Comparison of ENCODE assay signal across 12 mouse cellular contexts in genomic region chr7:30698589-30698988, GRCm38 (mm10). TPM values are rescaled to one million over a fixed set of nuclear protein-coding genes. Genes with fewer than 3 reads are reported as not detected.
A peak's percentile ranks its signal among the peaks of the same experiment; 100 is the strongest.
DNase-seq lines count a peak whose midpoint lies in the region; ATAC-seq and TF ChIP-seq lines count a peak whose summit lies in the region.
"Had no signal": no experiment of that assay in that cellular context is flagged by ENCODE, and none has a peak within 500 bp of the region (broad histone marks: within the 10 kb centered on the region; RNA-seq: fewer than 3 reads in every experiment).

Gene 2200002J24Rik (plus strand): TSS chr7:30698926.

- no peak for TF ChIP-seq POLR2A in brain, embryonic 14.5 days (IDR thresholded peaks at IDR 0.05; ENCODE audit: borderline replicate concordance, extremely low read depth, insufficient read depth, insufficient read length, poor library complexity, severe bottlenecking)

- ATAC-seq in forebrain, embryonic 14.5 days = no peak
- ATAC-seq in forebrain, embryonic 16.5 days = no peak
- ATAC-seq in liver, embryonic 16.5 days (ENCODE audit: low read depth) = peak; percentile 37; the same call in 1 of the 2 replicates

- no peaks in the 10 kb centered on the region for H3K36me3 ChIP-seq in forebrain, embryonic 14.5 days (ENCODE audit: control insufficient read depth, insufficient read depth, low read length)
- no peaks in the 10 kb centered on the region for H3K36me3 ChIP-seq in forebrain, embryonic 16.5 days (ENCODE audit: control insufficient read depth, insufficient read depth)
- no peaks in the 10 kb centered on the region for H3K36me3 ChIP-seq in liver, embryonic 16.5 days (ENCODE audit: control insufficient read depth, insufficient read depth)
- H3K36me3 ChIP-seq: embryonic facial prominence, embryonic 15.5 days had no signal

- H3K4me1 ChIP-seq in forebrain, embryonic 14.5 days (ENCODE audit: control insufficient read depth, insufficient read depth, low read length) = no peaks in the 10 kb centered on the region
- no peaks in the 10 kb centered on the region for H3K4me1 ChIP-seq in forebrain, embryonic 16.5 days (replicated peaks; ENCODE audit: control insufficient read depth, insufficient read depth, low read length)
- peaks cover 8% of the 10 kb centered on the region for H3K4me1 ChIP-seq in liver, embryonic 16.5 days (ENCODE audit: control insufficient read depth, low read depth, low read length)

- WGBS in forebrain, embryonic 14.5 days = 35% methylated on average over 9 of the region's 9 CpGs
- WGBS in forebrain, embryonic 16.5 days = 45% methylated on average over 9 of the region's 9 CpGs
- WGBS in liver, embryonic 16.5 days (ENCODE audit: insufficient replicate concordance) = 35% methylated on average over 9 of the region's 9 CpGs

- no peak for TF ChIP-seq CTCF in brain, embryonic 14.5 days (IDR thresholded peaks at IDR 0.05; ENCODE audit: borderline replicate concordance, extremely low read depth, insufficient read depth, insufficient read length)

- H3K9ac ChIP-seq in forebrain, embryonic 14.5 days (ENCODE audit: low read length) = no peak within 1 kb of the TSS
- no peak within 1 kb of the TSS for H3K9ac ChIP-seq in forebrain, embryonic 16.5 days (replicated peaks; ENCODE audit: low read depth, low read length)
- H3K9ac ChIP-seq in liver, embryonic 16.5 days (ENCODE audit: low read depth, low read length) = no peak within 1 kb of the TSS
- H3K9ac ChIP-seq: embryonic facial prominence, embryonic 15.5 days had no signal

- no peak within 1 kb of the TSS for H3K27ac ChIP-seq in forebrain, embryonic 14.5 days (ENCODE audit: low read depth, low read length)
- H3K27ac ChIP-seq in forebrain, embryonic 16.5 days (ENCODE audit: low read length) = no peak within 1 kb of the TSS
- no peak within 1 kb of the TSS for H3K27ac ChIP-seq in liver, embryonic 16.5 days (ENCODE audit: low read length)
- H3K27ac ChIP-seq: embryonic facial prominence, embryonic 15.5 days had no signal

- no peaks in the 10 kb centered on the region for H3K9me3 ChIP-seq in forebrain, embryonic 14.5 days (replicated peaks; ENCODE audit: control insufficient read depth, low read length)
- H3K9me3 ChIP-seq in forebrain, embryonic 16.5 days (ENCODE audit: control insufficient read depth, low read length) = no peaks in the 10 kb centered on the region
- no peaks in the 10 kb centered on the region for H3K9me3 ChIP-seq in liver, embryonic 16.5 days (replicated peaks; ENCODE audit: control insufficient read depth, low read length)
- H3K9me3 ChIP-seq: embryonic facial prominence, embryonic 15.5 days had no signal

- H3K4me3 ChIP-seq in forebrain, embryonic 14.5 days (ENCODE audit: low read depth, low read length) = no peak within 1 kb of the TSS
- no peak within 1 kb of the TSS for H3K4me3 ChIP-seq in forebrain, embryonic 16.5 days (replicated peaks; ENCODE audit: low read length)
- no peak within 1 kb of the TSS for H3K4me3 ChIP-seq in liver, embryonic 16.5 days (ENCODE audit: low read depth, low read length)
- H3K4me3 ChIP-seq: embryonic facial prominence, embryonic 15.5 days had no signal

- DNase-seq in forebrain, embryonic 14.5 days (ENCODE audit: low spot score) = peak; percentile 37
- DNase-seq in 3T3-L1 (ENCODE audit: low read depth, low spot score) = peak; percentile 21
- DNase-seq in brain, embryonic 14.5 days (ENCODE audit: low read depth) = peak; percentile 14
- no peak for DNase-seq in neural tube, embryonic 10.5 days (ENCODE audit: extremely low spot score, low spot score)
- no peak for DNase-seq in frontal cortex, postnatal 36 days (ENCODE audit: low spot score in 2 of 2)
- no peak for DNase-seq in left cerebral cortex, postnatal 25 days (ENCODE audit: low spot score in 2 of 2)
- DNase-seq: kidney, adult 18-20 months had no signal

- intact Hi-C loops in left cerebral cortex, postnatal 25 days (cut with DNase I) = no loop called here

- H3K4me2 ChIP-seq in forebrain, embryonic 14.5 days (ENCODE audit: low read length) = no peak within 1 kb of the TSS
- no peak within 1 kb of the TSS for H3K4me2 ChIP-seq in forebrain, embryonic 16.5 days (ENCODE audit: low read length)
- H3K4me2 ChIP-seq in liver, embryonic 16.5 days (ENCODE audit: low read depth, low read length) = no peak within 1 kb of the TSS
- H3K4me2 ChIP-seq: embryonic facial prominence, embryonic 15.5 days had no signal

- no peaks in the 10 kb centered on the region for H3K27me3 ChIP-seq in forebrain, embryonic 14.5 days (replicated peaks; ENCODE audit: control insufficient read depth, insufficient read depth, low read length)
- no peaks in the 10 kb centered on the region for H3K27me3 ChIP-seq in forebrain, embryonic 16.5 days (replicated peaks; ENCODE audit: control insufficient read depth, insufficient read depth, low read length)
- H3K27me3 ChIP-seq in liver, embryonic 16.5 days (ENCODE audit: control insufficient read depth, insufficient read depth, low read depth, low read length) = no peaks in the 10 kb centered on the region
- H3K27me3 ChIP-seq: embryonic facial prominence, embryonic 15.5 days had no signal

RNA-seq across cellular contexts. Expression of gene 2200002J24Rik, which starts in this region (rescaled TPM):
- polyA plus RNA-seq in forebrain, embryonic 14.5 days (2014; fragmentation: Nextera tagmentation; extraction: Ambion mirVana) = not detected in 2 replicates
- not detected in 2 replicates for polyA plus RNA-seq in forebrain, embryonic 16.5 days (2015; fragmentation: Nextera tagmentation; extraction: Ambion mirVana)
- 0.32 TPM in 1 of 2 replicates, not detected in the other for polyA plus RNA-seq in brain, embryonic 14.5 days (2012; rRNA removed)
- polyA plus RNA-seq in liver, embryonic 16.5 days (2015; fragmentation: Nextera tagmentation; extraction: Ambion mirVana) = 0.57 and 0.90 TPM in 2 replicates
- total RNA-seq in left cerebral cortex, postnatal 25 days (2021) = not detected
- total RNA-seq: neutrophil, adult 5-6 weeks had no signal
- polyA plus RNA-seq: C2C12 had no signal

Comparison
In these comparisons a context has a peak if more than half of its experiments do, and no peak if none do; other contexts are left out.
1. Peak in DNase-seq in forebrain, embryonic 14.5 days; RNA of the gene not detected or under 1 TPM.
2. Peak in DNase-seq in brain, embryonic 14.5 days; RNA of the gene not detected or under 1 TPM.
3. Peak in ATAC-seq in liver, embryonic 16.5 days; RNA of the gene not detected or under 1 TPM.